6 mouse cellular contexts compared by ENCODE assay signal in the genomic region with DNA sequence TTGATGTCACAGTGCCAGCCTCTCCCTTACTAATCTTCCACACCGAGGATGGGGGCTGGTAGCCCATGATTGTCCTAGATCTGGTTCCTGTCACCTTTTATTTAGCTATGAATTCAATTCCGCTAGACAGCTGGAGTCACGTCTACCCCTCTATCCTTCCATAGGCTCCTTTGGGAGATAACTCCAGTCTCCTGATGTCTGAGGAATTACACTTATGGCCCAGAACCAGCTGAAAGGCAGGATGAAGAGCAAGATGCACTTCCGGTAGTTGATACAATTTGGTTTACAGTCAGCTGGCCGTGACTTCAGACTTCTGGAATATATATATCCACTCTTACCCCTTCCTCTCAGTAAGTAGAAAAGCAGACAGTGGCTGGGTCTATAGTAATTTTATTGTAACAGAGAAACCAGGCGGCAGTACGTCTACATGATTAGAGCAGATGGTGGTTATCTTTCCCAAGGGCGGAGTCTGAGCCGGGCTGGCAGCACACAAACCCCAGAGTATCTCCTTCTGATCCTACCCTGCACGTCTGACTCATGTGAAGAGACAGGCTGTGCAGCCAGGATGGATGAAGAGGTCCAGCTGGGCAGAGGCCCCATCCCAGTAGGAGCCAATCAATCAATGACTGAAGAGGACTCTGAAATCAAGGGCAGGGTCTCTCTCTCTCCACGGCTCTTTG. TPM values are rescaled to one million over a fixed set of nuclear protein-coding genes. Genes with fewer than 3 reads are reported as not detected.
DNase-seq lines count a peak whose midpoint lies in the region; ATAC-seq and TF ChIP-seq lines count a peak whose summit lies in the region.
"Not testable (repeated sequence)": the region's sequence is repeated elsewhere in the genome, so short reads cannot be mapped to it uniquely, and the experiment has no call there.

No protein-coding gene starts in this region.

- not testable (repeated sequence) for H3K9ac ChIP-seq in heart, postnatal 0 days (replicated peaks; ENCODE audit: low read depth, low read length); intestine, embryonic 15.5 days; liver, embryonic 11.5 days (ENCODE audit: low read depth, low read length); liver, embryonic 15.5 days; neural tube, embryonic 13.5 days

- not testable (repeated sequence) for H3K27me3 ChIP-seq in heart, postnatal 0 days (ENCODE audit: control insufficient read depth, insufficient read depth, low read length); intestine, embryonic 15.5 days (replicated peaks); liver, embryonic 11.5 days (replicated peaks; ENCODE audit: control insufficient read depth, insufficient read depth, low read length); liver, embryonic 15.5 days; neural tube, embryonic 13.5 days

- 0 out of 2 replicates have a peak, but pooled peaks have one; percentile 7 for TF ChIP-seq POLR2A in cortical plate, adult 2 months (IDR thresholded peaks at IDR 0.05; ENCODE audit: extremely low read depth, insufficient read depth, low read length)

- not testable (repeated sequence) for H3K4me3 ChIP-seq in cortical plate, adult 2 months (ENCODE audit: insufficient read depth, low read length); heart, postnatal 0 days (ENCODE audit: low read depth, low read length); intestine, embryonic 15.5 days (replicated peaks); liver, embryonic 11.5 days (ENCODE audit: low read depth, low read length); liver, embryonic 15.5 days (replicated peaks); neural tube, embryonic 13.5 days

- H3K9me3 ChIP-seq in heart, postnatal 0 days (replicated peaks; ENCODE audit: control insufficient read depth, low read length); intestine, embryonic 15.5 days; liver, embryonic 11.5 days (ENCODE audit: control insufficient read depth, low read length); liver, embryonic 15.5 days (replicated peaks); neural tube, embryonic 13.5 days: not testable (repeated sequence)

- WGBS in heart, postnatal 0 days, result 60% methylated on average over 10 of the region's 11 CpGs
- WGBS in intestine, embryonic 15.5 days, result 67% methylated on average over 11 of the region's 11 CpGs
- 57% methylated on average over 10 of the region's 11 CpGs for WGBS in liver, embryonic 11.5 days
- WGBS in liver, embryonic 15.5 days (ENCODE audit: insufficient replicate concordance), result 46% methylated on average over 11 of the region's 11 CpGs
- 70% methylated on average over 11 of the region's 11 CpGs for WGBS in neural tube, embryonic 13.5 days

- H3K27ac ChIP-seq in cortical plate, adult 2 months (ENCODE audit: insufficient read depth, low read length); heart, postnatal 0 days (ENCODE audit: low read depth); intestine, embryonic 15.5 days; liver, embryonic 11.5 days (ENCODE audit: low read depth, low read length); liver, embryonic 15.5 days (replicated peaks): not testable (repeated sequence)
- 0 out of 2 replicates have a peak overlapping the region, but pooled peaks have one; percentile 23 for H3K27ac ChIP-seq in neural tube, embryonic 13.5 days (replicated peaks)

- 0 out of 2 replicates have a peak, but pooled peaks have one; percentile 24 for ATAC-seq in heart, postnatal 0 days (ENCODE audit: insufficient read depth, low read depth)
- ATAC-seq in intestine, embryonic 15.5 days, result peak; percentile 39; the same call in 1 of the 2 replicates
- peak; percentile 56 for ATAC-seq in liver, embryonic 11.5 days (replicated peaks; ENCODE audit: low FRiP score)
- peak; percentile 40; the same call in 1 of the 2 replicates for ATAC-seq in liver, embryonic 15.5 days (ENCODE audit: insufficient read depth)
- peak; percentile 61; the same call in 1 of the 2 replicates for ATAC-seq in neural tube, embryonic 13.5 days (ENCODE audit: low read depth)

- TF ChIP-seq CTCF in cortical plate, adult 2 months (IDR thresholded peaks at IDR 0.05; ENCODE audit: extremely low read depth, insufficient read depth, low read length); heart, postnatal 0 days (IDR thresholded peaks at IDR 0.05; ENCODE audit: low read depth): not testable (repeated sequence)

- peaks cover 42% of the 10 kb centered on the region for H3K36me3 ChIP-seq in heart, postnatal 0 days (replicated peaks; ENCODE audit: control insufficient read depth, insufficient read depth, low read length)
- peaks cover 14% of the 10 kb centered on the region for H3K36me3 ChIP-seq in intestine, embryonic 15.5 days
- peaks cover 21% of the 10 kb centered on the region for H3K36me3 ChIP-seq in liver, embryonic 11.5 days (ENCODE audit: control insufficient read depth, insufficient read depth, low read length)
- peaks cover 33% of the 10 kb centered on the region for H3K36me3 ChIP-seq in liver, embryonic 15.5 days (replicated peaks)
- peaks cover 59% of the 10 kb centered on the region for H3K36me3 ChIP-seq in neural tube, embryonic 13.5 days

- not testable (repeated sequence) for TF ChIP-seq EP300 in heart, postnatal 0 days (IDR thresholded peaks at IDR 0.05; ENCODE audit: low read depth)

- not testable (repeated sequence) for H3K4me2 ChIP-seq in heart, postnatal 0 days (ENCODE audit: low read depth, low read length); intestine, embryonic 15.5 days (replicated peaks); liver, embryonic 11.5 days; liver, embryonic 15.5 days; neural tube, embryonic 13.5 days

- H3K4me1 ChIP-seq in cortical plate, adult 2 months (ENCODE audit: control insufficient read depth, insufficient read depth, low read length); heart, postnatal 0 days (ENCODE audit: control insufficient read depth, insufficient read depth); intestine, embryonic 15.5 days (replicated peaks); liver, embryonic 11.5 days (replicated peaks; ENCODE audit: control insufficient read depth, insufficient read depth, low read length); liver, embryonic 15.5 days (replicated peaks); neural tube, embryonic 13.5 days (replicated peaks): not testable (repeated sequence)

- not testable (repeated sequence) for DNase-seq in heart, postnatal 0 days (ENCODE audit: low spot score); liver, embryonic 11.5 days (ENCODE audit: low spot score)

RNA-seq across cellular contexts. Expression of gene Slc38a7, which starts 10.6 kb away (rescaled TPM):
- 29.5 and 30.1 TPM in 2 replicates for polyA plus RNA-seq in cortical plate, adult 2 months (2012; rRNA removed)
- total RNA-seq in heart, postnatal 0 days (2014; rRNA removed; ENCODE audit: low replicate concordance), result 8.7 and 12.5 TPM in 2 replicates
- 7.2 and 7.8 TPM in 2 replicates for polyA plus RNA-seq in heart, postnatal 0 days (2015; fragmentation: Nextera tagmentation; extraction: Ambion mirVana)
- polyA plus RNA-seq in intestine, embryonic 15.5 days (2015; fragmentation: Nextera tagmentation; extraction: Ambion mirVana), result 20.6 and 22.0 TPM in 2 replicates
- polyA plus RNA-seq in liver, embryonic 11.5 days (2014; fragmentation: Nextera tagmentation; extraction: Ambion mirVana), result 13.8 and 14.8 TPM in 2 replicates
- polyA plus RNA-seq in liver, embryonic 15.5 days (2015; fragmentation: Nextera tagmentation; extraction: Ambion mirVana), result 8.0 and 8.2 TPM in 2 replicates
- polyA plus RNA-seq in neural tube, embryonic 13.5 days (2015; fragmentation: Nextera tagmentation; extraction: Ambion mirVana), result 22.0 and 22.5 TPM in 2 replicates

RNA-seq across cellular contexts. Expression of gene Got2, which starts 24.4 kb away (rescaled TPM):
- polyA plus RNA-seq in cortical plate, adult 2 months (2012; rRNA removed), result 217 and 230 TPM in 2 replicates
- total RNA-seq in heart, postnatal 0 days (2014; rRNA removed; ENCODE audit: low replicate concordance), result 624 and 648 TPM in 2 replicates
- polyA plus RNA-seq in heart, postnatal 0 days (2015; fragmentation: Nextera tagmentation; extraction: Ambion mirVana), result 605 and 617 TPM in 2 replicates
- polyA plus RNA-seq in intestine, embryonic 15.5 days (2015; fragmentation: Nextera tagmentation; extraction: Ambion mirVana), result 230 and 236 TPM in 2 replicates
- 153 and 158 TPM in 2 replicates for polyA plus RNA-seq in liver, embryonic 11.5 days (2014; fragmentation: Nextera tagmentation; extraction: Ambion mirVana)
- polyA plus RNA-seq in liver, embryonic 15.5 days (2015; fragmentation: Nextera tagmentation; extraction: Ambion mirVana), result 223 and 238 TPM in 2 replicates
- polyA plus RNA-seq in neural tube, embryonic 13.5 days (2015; fragmentation: Nextera tagmentation; extraction: Ambion mirVana), result 196 and 201 TPM in 2 replicates

RNA-seq across cellular contexts. Expression of gene Sap18b, which starts 38.8 kb away (rescaled TPM):
- 68.0 and 69.6 TPM in 2 replicates for polyA plus RNA-seq in cortical plate, adult 2 months (2012; rRNA removed)
- total RNA-seq in heart, postnatal 0 days (2014; rRNA removed; ENCODE audit: low replicate concordance), result 65.4 and 65.9 TPM in 2 replicates
- polyA plus RNA-seq in heart, postnatal 0 days (2015; fragmentation: Nextera tagmentation; extraction: Ambion mirVana), result 283 and 292 TPM in 2 replicates
- polyA plus RNA-seq in intestine, embryonic 15.5 days (2015; fragmentation: Nextera tagmentation; extraction: Ambion mirVana), result 324 and 397 TPM in 2 replicates
- 458 and 484 TPM in 2 replicates for polyA plus RNA-seq in liver, embryonic 11.5 days (2014; fragmentation: Nextera tagmentation; extraction: Ambion mirVana)
- polyA plus RNA-seq in liver, embryonic 15.5 days (2015; fragmentation: Nextera tagmentation; extraction: Ambion mirVana), result 164 and 202 TPM in 2 replicates
- polyA plus RNA-seq in neural tube, embryonic 13.5 days (2015; fragmentation: Nextera tagmentation; extraction: Ambion mirVana), result 284 and 330 TPM in 2 replicates

RNA-seq across cellular contexts. Expression of gene Cnot1, which starts 56.6 kb away (rescaled TPM):
- 51.3 and 54.7 TPM in 2 replicates for polyA plus RNA-seq in cortical plate, adult 2 months (2012; rRNA removed)
- total RNA-seq in heart, postnatal 0 days (2014; rRNA removed; ENCODE audit: low replicate concordance), result 203 and 290 TPM in 2 replicates
- 21.0 and 22.7 TPM in 2 replicates for polyA plus RNA-seq in heart, postnatal 0 days (2015; fragmentation: Nextera tagmentation; extraction: Ambion mirVana)
- polyA plus RNA-seq in intestine, embryonic 15.5 days (2015; fragmentation: Nextera tagmentation; extraction: Ambion mirVana), result 56.4 and 57.5 TPM in 2 replicates
- 94.4 and 102 TPM in 2 replicates for polyA plus RNA-seq in liver, embryonic 11.5 days (2014; fragmentation: Nextera tagmentation; extraction: Ambion mirVana)
- 27.4 TPM in 2 replicates for polyA plus RNA-seq in liver, embryonic 15.5 days (2015; fragmentation: Nextera tagmentation; extraction: Ambion mirVana)
- 42.9 and 43.9 TPM in 2 replicates for polyA plus RNA-seq in neural tube, embryonic 13.5 days (2015; fragmentation: Nextera tagmentation; extraction: Ambion mirVana)
